Mouse (Mus musculus) megakaryocyte, embryonic 14.5 days (primary cell): ENCODE data around the gene Slc4a1. TPM values are rescaled to one million over a fixed set of nuclear protein-coding genes. Genes with fewer than 3 reads are reported as not detected.

Experiments
- H3K27me3 ChIP-seq: replicated peaks from 2 replicates; pipeline ENCODE3; 2012; ENCODE audit warnings: inconsistent platforms
- H3K36me3 ChIP-seq: replicated peaks from 2 replicates; pipeline ENCODE3; 2012; ENCODE audit warnings: low read length, inconsistent platforms, mixed read lengths
- H3K4me1 ChIP-seq: 2 replicates; pipeline ENCODE4 v1.6.1; 2012; ENCODE audit warnings: inconsistent platforms
- H3K4me3 ChIP-seq: replicated peaks from 2 replicates; pipeline ENCODE3; 2012; ENCODE audit warnings: moderate library complexity, mild to moderate bottlenecking, inconsistent platforms
- H3K9me3 ChIP-seq: 2 replicates; pipeline ENCODE4 v1.6.1; 2012; ENCODE audit warnings: inconsistent platforms
- FLI1 ChIP-seq: IDR thresholded peaks from 2 replicates; pipeline ENCODE4 v1.6.1; 2012; ENCODE audit warnings: low read length, inconsistent platforms, mixed read lengths
- GATA1 ChIP-seq: IDR thresholded peaks from 3 replicates; pipeline ENCODE4 v1.6.1; 2012; ENCODE audit warnings: mixed read lengths, low read length, inconsistent platforms, borderline replicate concordance
- polyA plus RNA-seq: library from polyadenylated mRNA; stranded (reverse); fragments of >175 nt; gene quantifications from 2 replicates; pipeline ENCODE4 v1.2.3, GENCODE M21; 2012; ENCODE audit warnings: low replicate concordance; ENCODE audit not compliant: insufficient read depth

Slc4a1 gene
- polyA plus RNA-seq, 1 experiment: 0.13 TPM

DNA sequence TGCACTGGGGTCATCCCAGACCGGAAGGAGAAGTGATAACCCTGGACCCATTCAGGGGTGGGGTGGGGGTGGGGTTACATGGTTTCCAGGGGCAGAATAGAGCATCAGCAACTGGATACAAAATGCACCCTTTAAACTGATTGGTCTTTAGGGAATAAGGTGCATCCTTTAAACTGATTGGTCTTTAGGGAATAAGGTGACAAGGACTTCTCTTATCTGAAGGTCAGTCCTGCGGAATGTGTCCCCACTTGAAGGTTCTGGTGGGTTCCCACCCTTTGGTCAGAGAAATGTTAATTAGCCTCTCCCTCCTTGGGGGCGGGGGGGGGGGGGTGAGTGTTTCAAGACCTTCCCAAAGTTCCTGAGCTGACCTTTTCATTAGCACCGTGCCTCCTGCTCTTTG lies 34.2 kb downstream of the Slc4a1 start:
- H3K4me1 ChIP-seq: 0 out of 2 replicates have a peak, but pooled peaks cover 5% of the 10 kb centered on the region
- no peak overlapping the region for H3K4me3 ChIP-seq
- H3K36me3 ChIP-seq: no peaks in the 10 kb centered on the region
- H3K9me3 ChIP-seq: peaks cover 6% of the 10 kb centered on the region
- H3K27me3 ChIP-seq: peaks cover 37% of the 10 kb centered on the region
- TF ChIP-seq GATA1 (no peak), FLI1 (no peak)

DNA sequence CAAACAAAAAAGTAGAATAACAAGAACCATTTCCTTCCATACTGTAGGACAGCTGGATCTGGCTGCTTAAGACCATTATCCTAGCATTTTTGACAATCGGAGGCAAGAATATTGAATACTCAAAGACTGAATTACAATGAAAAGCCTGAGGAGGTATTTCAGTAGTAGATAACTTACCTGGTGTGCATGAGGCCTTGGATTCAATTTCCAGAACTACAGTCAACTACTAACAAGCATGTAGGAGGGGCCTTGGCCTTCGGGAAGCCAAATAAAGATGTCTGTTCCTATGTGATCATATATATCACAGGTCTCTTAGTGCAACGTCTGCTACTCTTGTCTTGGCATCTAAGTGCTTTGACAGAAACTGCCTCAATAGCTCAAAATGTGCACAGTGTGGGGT lies 36.0 kb downstream of the Slc4a1 start:
- H3K4me3 ChIP-seq: no peak overlapping the region
- H3K9me3 ChIP-seq: peaks cover 6% of the 10 kb centered on the region
- H3K27me3 ChIP-seq: peaks cover 36% of the 10 kb centered on the region
- TF ChIP-seq GATA1 (no peak), FLI1 (no peak)
- H3K4me1 ChIP-seq: 0 out of 2 replicates have a peak, but pooled peaks cover 2% of the 10 kb centered on the region
- H3K36me3 ChIP-seq: no peaks in the 10 kb centered on the region

DNA sequence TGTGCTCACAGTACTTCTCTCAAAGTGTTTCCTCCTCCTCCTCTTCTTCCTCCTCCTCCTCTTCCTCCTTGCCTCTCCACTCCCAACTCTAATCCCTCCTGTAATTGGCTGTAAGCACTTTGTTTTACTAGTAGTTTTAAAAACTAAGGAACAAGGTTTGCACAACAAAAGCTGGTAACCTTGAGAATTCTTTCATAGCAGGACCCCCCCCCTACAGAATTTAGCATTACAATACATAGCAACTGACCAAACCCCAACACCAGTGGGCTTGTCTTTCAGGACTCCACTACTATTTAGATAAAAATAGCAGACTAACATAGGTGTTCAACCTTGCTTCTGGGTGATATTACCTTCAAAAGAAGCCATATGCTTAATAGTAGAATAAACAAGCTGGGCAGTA lies 36.5 kb downstream of the Slc4a1 start:
- H3K36me3 ChIP-seq: no peaks in the 10 kb centered on the region
- H3K27me3 ChIP-seq: peaks cover 34% of the 10 kb centered on the region

DNA sequence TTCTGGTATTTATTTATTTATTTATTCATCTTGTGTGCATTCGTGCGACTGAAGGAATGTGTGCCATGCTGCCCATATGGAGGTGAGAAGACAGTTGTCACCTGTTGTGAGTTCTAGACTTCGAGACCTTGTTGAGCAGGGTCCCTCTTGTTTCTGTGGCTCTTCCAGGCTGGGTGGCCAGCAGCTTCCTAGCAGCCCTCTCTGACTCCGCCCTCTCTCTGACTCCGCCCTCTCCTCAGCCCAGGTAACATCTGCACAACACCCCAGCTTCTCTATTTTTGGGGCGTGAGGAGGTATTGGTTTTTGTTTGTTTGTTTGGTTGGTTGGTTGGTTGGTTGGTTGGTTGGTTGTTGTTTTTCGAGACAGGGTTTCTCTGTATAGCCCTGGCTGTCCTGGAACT lies 38.2 kb downstream of the Slc4a1 start:
- H3K36me3 ChIP-seq: no peaks in the 10 kb centered on the region
- H3K9me3 ChIP-seq: peaks cover under 1% of the 10 kb centered on the region
- no peak overlapping the region for H3K4me3 ChIP-seq
- H3K27me3 ChIP-seq: peaks cover 46% of the 10 kb centered on the region
- H3K4me1 ChIP-seq: no peaks in the 10 kb centered on the region
- TF ChIP-seq FLI1: no peak
- TF ChIP-seq GATA1: no peak

More for the DNA sequence above, 36.5 kb downstream of the Slc4a1 start:
- no peak overlapping the region for H3K4me3 ChIP-seq
- no peaks in the 10 kb centered on the region for H3K4me1 ChIP-seq
- no peak for TF ChIP-seq FLI1
- no peak for TF ChIP-seq GATA1
- peaks cover 6% of the 10 kb centered on the region for H3K9me3 ChIP-seq

DNA sequence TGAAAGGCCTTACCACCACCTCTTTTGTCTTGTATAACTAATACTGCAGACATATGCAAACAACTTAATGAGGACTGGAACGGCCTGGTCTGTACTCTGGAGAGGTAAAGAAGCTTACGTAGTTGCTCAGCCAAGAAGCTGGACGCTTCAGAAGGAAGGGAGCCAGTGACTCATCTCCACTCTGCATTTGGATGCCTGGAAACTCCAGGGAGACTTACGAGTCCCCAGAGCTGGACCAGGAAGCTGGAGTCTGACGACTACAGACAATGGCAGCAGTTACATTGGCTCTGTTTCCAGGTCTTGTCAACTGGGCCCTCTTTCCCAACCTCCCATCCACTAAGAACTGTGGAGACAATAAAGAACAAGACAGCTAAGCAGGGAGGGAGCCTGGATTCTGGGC lies 38.8 kb downstream of the Slc4a1 start:
- TF ChIP-seq GATA1 (no peak), FLI1 (no peak)
- Histone ChIP-seq H3K4me1 (no peaks in the 10 kb centered on the region), H3K27me3 (peaks cover 48% of the 10 kb centered on the region), H3K36me3 (no peaks in the 10 kb centered on the region), H3K4me3 (no peak overlapping the region), H3K9me3 (no peaks in the 10 kb centered on the region)

DNA sequence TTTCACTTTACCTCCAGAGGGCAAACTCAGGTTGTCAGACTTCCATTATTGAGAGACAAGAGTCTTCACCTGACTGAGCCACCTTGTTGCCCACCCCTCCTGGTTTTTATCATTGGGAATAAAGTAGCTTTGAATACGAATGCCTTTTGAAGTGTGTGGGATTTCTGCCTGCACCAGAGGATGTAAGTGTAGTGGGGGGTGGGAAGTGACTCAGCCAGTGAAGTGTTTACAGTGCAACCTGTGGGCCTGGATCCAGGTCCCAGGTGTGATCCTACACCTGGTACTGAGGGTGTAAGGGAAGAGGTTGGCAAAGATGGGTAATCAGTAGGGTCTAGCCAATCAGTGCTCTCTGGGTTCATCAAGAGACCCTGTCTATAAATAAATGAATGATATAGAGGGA lies 42.5 kb downstream of the Slc4a1 start:
- Histone ChIP-seq H3K4me3 (no peak overlapping the region), H3K4me1 (peaks cover 12% of the 10 kb centered on the region), H3K36me3 (no peaks in the 10 kb centered on the region), H3K27me3 (peaks cover 39% of the 10 kb centered on the region), H3K9me3 (no peaks in the 10 kb centered on the region)
- no peak for TF ChIP-seq FLI1
- TF ChIP-seq GATA1: no peak

DNA sequence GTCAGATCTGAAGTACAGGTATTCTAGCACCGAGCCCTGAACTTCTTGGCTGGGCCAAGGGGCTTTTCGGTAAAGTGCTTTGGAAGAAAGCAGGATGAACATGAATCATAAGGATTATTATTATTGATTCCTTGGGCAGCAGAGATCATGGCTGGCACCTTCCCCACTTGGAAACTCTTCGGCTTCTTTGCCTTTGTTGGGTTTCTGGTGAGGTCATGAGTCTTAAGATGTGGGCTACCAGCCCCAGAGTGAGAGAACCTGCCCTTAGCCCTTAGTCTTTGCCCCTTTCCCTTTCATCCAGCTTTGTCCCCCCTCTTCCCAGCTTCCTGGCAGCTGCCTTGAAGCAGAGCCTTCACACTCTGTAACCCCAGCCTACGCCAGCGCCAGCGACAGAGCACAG lies 44.1 kb downstream of the Slc4a1 start:
- Histone ChIP-seq H3K4me1 (peaks cover 12% of the 10 kb centered on the region), H3K36me3 (no peaks in the 10 kb centered on the region), H3K4me3 (no peak overlapping the region), H3K9me3 (no peaks in the 10 kb centered on the region), H3K27me3 (peaks cover 29% of the 10 kb centered on the region)
- TF ChIP-seq GATA1 (no peak), FLI1 (no peak)

DNA sequence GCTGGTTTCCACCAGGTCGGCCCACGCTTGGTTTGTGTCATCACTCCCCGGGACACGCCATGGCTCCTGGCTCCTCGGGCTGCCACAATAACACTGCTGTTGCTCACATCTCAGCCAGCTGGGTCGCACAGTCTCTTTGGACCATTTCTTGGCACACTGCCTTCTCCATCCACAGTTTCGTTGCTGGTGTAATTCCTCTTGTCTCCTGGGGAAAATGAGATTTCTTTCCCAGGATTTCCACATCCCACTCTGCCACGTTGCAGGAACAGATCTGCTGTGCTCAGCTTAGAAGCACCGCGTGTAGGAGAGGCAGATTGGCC lies 45.4 kb downstream of the Slc4a1 start:
- Histone ChIP-seq H3K4me1 (peaks cover 21% of the 10 kb centered on the region), H3K9me3 (no peaks in the 10 kb centered on the region), H3K4me3 (peak overlapping the region; percentile 92), H3K36me3 (peaks cover 4% of the 10 kb centered on the region), H3K27me3 (peaks cover 22% of the 10 kb centered on the region)
- TF ChIP-seq FLI1 (no peak), GATA1 (no peak)

DNA sequence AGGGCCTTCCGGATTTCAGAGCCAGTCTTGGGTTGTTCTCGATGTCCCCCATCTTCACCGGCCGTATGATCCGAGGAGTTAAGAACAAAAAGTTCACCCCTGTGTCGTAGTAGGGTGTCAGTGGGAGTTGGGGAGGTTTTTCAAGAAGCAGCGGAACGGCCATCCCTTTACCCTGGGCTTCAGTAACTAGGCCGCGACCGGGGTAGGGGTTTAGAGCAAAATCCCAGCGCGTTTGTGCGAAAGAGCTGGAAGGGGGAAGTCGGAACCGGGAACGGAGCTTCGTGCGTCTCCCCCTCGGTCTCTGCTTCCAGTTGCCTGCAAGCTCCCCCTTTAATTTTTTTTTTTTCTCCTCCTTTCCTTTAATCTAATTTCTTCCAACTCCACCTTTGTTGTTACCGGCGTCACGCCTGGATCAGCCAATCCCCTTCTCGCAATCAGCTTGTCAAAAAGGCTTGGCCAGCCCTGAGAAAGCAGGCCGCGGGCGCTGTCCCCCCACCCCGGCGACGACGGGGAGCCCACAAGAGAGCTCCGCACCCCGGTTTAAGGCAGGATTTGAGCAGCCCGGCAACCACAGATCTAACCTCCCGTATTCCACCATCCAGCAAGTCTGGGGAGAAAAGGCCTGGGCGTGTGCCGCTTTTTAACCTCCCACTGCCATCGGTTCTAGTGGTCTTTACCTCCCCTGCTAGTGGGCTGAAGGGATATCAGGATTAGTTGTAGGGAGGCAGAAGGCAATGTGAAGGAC lies 45.9 kb downstream of the Slc4a1 start:
- H3K4me3 ChIP-seq: peak overlapping the region; percentile 92
- TF ChIP-seq GATA1 (no peak), FLI1 (no peak)
- no peaks in the 10 kb centered on the region for H3K9me3 ChIP-seq
- peaks cover 10% of the 10 kb centered on the region for H3K36me3 ChIP-seq
- peaks cover 26% of the 10 kb centered on the region for H3K4me1 ChIP-seq
- H3K27me3 ChIP-seq: peaks cover 22% of the 10 kb centered on the region

DNA sequence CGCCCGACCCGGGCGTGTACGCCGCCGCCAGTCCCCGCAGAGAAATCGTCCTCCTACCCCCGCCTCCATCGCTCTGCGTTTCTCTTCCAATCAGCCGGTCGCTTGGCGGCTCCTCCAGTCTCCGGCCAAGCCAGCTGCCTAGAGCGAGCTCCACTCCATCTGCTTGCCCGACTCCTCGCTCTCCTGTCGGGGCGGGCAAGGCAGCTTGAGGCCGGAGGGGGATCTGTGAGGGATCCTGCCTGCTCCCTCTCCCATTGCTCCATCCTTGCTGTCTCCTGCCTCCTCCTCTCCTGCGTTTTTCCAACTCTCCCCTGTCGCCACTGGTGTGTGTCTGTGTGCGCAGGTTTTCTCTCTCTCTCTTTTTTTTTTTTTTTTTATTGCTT lies 46.6 kb downstream of the Slc4a1 start, which contains the start of gene Ubtf:
Gene Ubtf, minus strand, starts transcription at position 333 of the 383 bp plus-strand sequence.
- Histone ChIP-seq H3K27me3 (peaks cover 21% of the 10 kb centered on the region), H3K36me3 (peaks cover 17% of the 10 kb centered on the region), H3K9me3 (no peaks in the 10 kb centered on the region), H3K4me3 (peak within 1 kb of the TSS; percentile 92), H3K4me1 (peaks cover 32% of the 10 kb centered on the region)
- no peak for TF ChIP-seq GATA1
- TF ChIP-seq FLI1: no peak

DNA sequence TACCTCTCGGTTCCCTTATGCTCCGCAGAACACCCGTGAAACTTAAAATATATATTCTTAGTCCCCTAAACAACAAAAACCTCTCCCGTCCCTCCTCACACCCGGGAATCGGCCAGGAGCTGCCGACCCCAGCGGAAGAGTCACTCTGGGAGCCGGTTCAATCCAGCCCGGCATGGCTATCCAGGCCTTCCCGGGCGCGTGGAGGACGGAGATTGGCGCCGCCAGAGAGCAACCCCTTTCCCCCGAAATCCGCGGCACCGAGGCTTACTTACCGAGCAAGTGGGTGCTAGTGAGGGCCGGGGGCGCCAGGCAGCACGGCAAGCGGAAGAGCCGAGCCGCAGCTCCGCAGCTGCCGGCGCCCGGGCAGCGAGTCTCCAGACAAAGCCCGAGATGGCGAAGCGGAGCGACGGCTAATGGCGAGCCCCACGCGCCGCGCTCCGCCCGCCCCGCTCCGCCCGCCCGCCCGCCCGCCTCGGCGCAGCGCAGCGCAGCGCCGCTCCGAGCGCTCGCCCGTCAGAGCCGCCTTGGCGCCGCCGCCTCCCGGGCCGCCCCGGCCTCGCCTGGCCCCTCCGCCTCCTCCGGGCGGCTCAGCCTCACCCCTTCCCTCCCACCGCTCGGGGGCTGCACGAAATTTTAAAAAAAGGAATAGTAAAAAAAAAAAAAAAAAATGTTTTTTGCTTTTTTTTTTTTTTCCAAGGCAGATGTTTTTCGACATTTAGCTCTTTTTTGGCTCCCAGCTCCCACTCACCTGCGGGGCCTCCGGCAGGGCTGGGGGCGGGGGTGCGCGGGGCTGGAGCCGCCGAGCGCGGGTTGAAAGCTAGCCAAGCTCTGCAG lies 47.2 kb downstream of the Slc4a1 start:
- TF ChIP-seq FLI1 (no peak), GATA1 (no peak)
- peak overlapping the region; percentile 92 for H3K4me3 ChIP-seq
- H3K27me3 ChIP-seq: peaks cover 18% of the 10 kb centered on the region
- no peaks in the 10 kb centered on the region for H3K9me3 ChIP-seq
- H3K36me3 ChIP-seq: peaks cover 23% of the 10 kb centered on the region
- H3K4me1 ChIP-seq: peaks cover 37% of the 10 kb centered on the region
